Mouse (Mus musculus) erythroblast, embryonic 14.5 days (primary cell): ENCODE data around the gene Ankrd44.

Experiments
- GATA1 ChIP-seq: IDR thresholded peaks from 2 replicates; pipeline ENCODE4 v1.6.1; 2012; ENCODE audit warnings: low read length, inconsistent platforms, mixed read lengths
- TAL1 ChIP-seq: IDR thresholded peaks from 3 replicates; pipeline ENCODE4 v1.6.1; 2012; ENCODE audit warnings: low read length, inconsistent platforms, mixed read lengths

DNA sequence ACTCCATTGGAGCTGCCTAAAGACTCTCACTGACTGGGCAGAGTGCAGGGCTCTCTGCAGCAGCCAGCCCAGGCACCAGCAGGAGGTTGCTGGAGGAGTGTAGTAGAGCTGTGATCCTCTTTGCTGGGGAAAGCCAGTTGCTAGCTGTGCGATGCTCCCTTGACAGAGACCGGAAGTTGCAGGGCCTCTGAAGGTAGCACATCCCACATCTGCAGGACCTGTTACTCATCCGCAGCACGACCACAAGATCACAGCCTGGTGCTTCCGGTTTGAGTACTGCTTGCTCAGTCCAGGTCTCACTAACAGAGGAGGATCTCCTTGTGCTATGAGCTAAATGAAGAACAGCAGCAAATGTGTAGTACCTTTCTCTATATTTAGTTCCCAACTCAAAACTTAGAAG, 84.4 kb downstream of the Ankrd44 start:
- no peak for TF ChIP-seq TAL1
- no peak for TF ChIP-seq GATA1
